Mouse (Mus musculus): ENCODE results near the gene Ncoa4. TPM values are rescaled to one million over a fixed set of nuclear protein-coding genes. Genes with fewer than 3 reads are reported as not detected.

The Ncoa4 gene
- total and polyA plus RNA-seq, 3 experiments = 54.5 to 64.6 (median 57.9) TPM

DNA sequence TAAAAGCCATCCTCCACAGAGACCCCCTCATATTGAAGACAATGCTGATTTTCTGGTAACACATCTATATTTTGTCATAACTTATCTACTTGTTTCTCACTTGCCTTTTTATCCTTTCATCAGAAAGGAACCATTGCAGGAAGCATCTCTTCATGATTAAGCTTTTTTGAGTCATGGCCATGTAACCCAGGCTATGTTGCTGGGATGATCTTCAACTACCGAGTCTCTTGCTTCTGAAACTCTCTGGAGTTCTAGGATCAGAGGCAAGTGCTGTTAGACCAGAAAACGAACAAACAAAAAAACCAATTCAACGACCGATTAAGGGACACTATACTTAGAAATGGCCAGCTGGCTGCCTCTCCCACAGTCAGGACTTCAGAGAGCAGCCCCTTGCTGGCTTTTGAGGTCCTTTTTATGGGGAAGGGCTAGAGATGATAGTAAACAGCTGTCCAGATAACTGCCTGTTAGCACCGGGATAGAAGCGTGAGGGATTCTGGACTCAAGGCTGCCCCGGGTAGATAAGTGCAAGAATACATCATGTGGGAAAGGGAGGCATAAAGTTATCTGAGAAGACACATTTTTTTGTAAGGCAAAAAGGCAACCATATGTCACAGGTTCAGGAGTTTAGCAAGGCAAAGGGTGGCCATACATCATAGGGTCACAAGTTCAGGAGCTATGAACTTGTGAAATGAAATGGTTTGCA lies 13.7 kb upstream of the Ncoa4 start:
- peak; percentile 86 for DNase-seq (ENCODE audit: low read depth, low spot score)
- Histone ChIP-seq H3K36me3 (ENCODE audit: control insufficient read depth in 1 of 2, insufficient read depth in 2 of 2, low read length in 2 of 2) (peaks cover 0 to 12% of the 10 kb centered on the region in 2 experiments; a peak in 2 of 4 replicates), H3K4me1 (ENCODE audit: control insufficient read depth in 1 of 2, insufficient read depth in 2 of 2, low read length in 2 of 2) (peaks cover 8 to 13% of the 10 kb centered on the region in 2 experiments), H3K9ac (ENCODE audit: control insufficient read depth, low read depth, low read length, poor library complexity, severe bottlenecking) (peak overlapping the region; percentile 42), H3K9me3 (replicated peaks; ENCODE audit: insufficient read depth, low read length) (no peaks in the 10 kb centered on the region), H3K4me3 (ENCODE audit: control insufficient read depth in 1 of 2, insufficient read depth in 1 of 2, low read depth in 2 of 2, low read length in 2 of 2) (peak overlapping the region; percentile 36 to 45), H3K27ac (ENCODE audit: control insufficient read depth, low read depth, low read length) (peak overlapping the region; percentile 85), H3K27me3 (ENCODE audit: control insufficient read depth in 1 of 2, insufficient read depth in 2 of 2, low read length in 2 of 2) (no peaks in the 10 kb centered on the region), H3K79me2 (ENCODE audit: control insufficient read depth, insufficient read depth, low read length, poor library complexity) (no peaks in the 10 kb centered on the region)
- TF ChIP-seq POLR2A (IDR thresholded peaks at IDR 0.05; ENCODE audit: control insufficient read depth in 1 of 2, insufficient read depth in 1 of 2, low read depth in 1 of 2, low read length in 2 of 2, poor library complexity in 1 of 2) = peak in 1 of 2 experiments; percentile 61; a peak in 2 of 4 replicates
- TF ChIP-seq GABPA (IDR thresholded peaks at IDR 0.05; ENCODE audit: low read depth, low read length) = no peak
- no peak for TF ChIP-seq USF2 (IDR thresholded peaks at IDR 0.05; ENCODE audit: borderline replicate concordance in 1 of 2, insufficient read depth in 1 of 2, low read depth in 1 of 2, low read length in 2 of 2)
- no peak for TF ChIP-seq E2F4 (IDR thresholded peaks at IDR 0.05; ENCODE audit: borderline replicate concordance, low read depth, low read length)
- TF ChIP-seq MXI1 (IDR thresholded peaks at IDR 0.05; ENCODE audit: low read depth, low read length) = peak; percentile 70
- TF ChIP-seq CTCF (IDR thresholded peaks at IDR 0.05 in 2 of 3, conservative IDR thresholded peaks at IDR 0.05 in 1 of 3; ENCODE audit: control insufficient read depth in 1 of 3, insufficient read depth in 1 of 3, low read depth in 2 of 3, low read length in 3 of 3, poor library complexity in 1 of 3, severe bottlenecking in 1 of 3) = no peak
- TF ChIP-seq NELFE (IDR thresholded peaks at IDR 0.05; ENCODE audit: low read depth, low read length) = peak; percentile 57
- no peak for TF ChIP-seq ELF1 (IDR thresholded peaks at IDR 0.05; ENCODE audit: low read depth, low read length)
- TF ChIP-seq SMC3 (IDR thresholded peaks at IDR 0.05; ENCODE audit: low read depth, low read length) = no peak
- no peak for TF ChIP-seq POLR2AphosphoS5 (IDR thresholded peaks at IDR 0.05; ENCODE audit: borderline replicate concordance, low read depth, low read length)
- peak; percentile 88 to 96 for TF ChIP-seq EP300 (IDR thresholded peaks at IDR 0.05; ENCODE audit: low read depth in 1 of 2, low read length in 2 of 2)
- no peak; the same call in 1 of the 2 replicates for TF ChIP-seq POLR2AphosphoS2 (IDR thresholded peaks at IDR 0.05; ENCODE audit: low read length)
- peak; percentile 75; the same call in 1 of the 2 replicates for TF ChIP-seq MYC (IDR thresholded peaks at IDR 0.05; ENCODE audit: low read depth, low read length)
- TF ChIP-seq MAZ (IDR thresholded peaks at IDR 0.05; ENCODE audit: low read depth, low read length) = no peak
- TF ChIP-seq JUND (IDR thresholded peaks at IDR 0.05; ENCODE audit: low read depth, low read length) = no peak
- TF ChIP-seq CHD1 (IDR thresholded peaks at IDR 0.05; ENCODE audit: low read depth, low read length) = no peak
- peak; percentile 36; the same call in 1 of the 2 replicates for TF ChIP-seq MEF2A (IDR thresholded peaks at IDR 0.05; ENCODE audit: extremely low read depth, insufficient replicate concordance, low read depth, low read length, poor library complexity, severe bottlenecking)
- TF ChIP-seq ZNF384 (IDR thresholded peaks at IDR 0.05; ENCODE audit: low read depth, low read length) = peak; percentile 60
- TF ChIP-seq MYB (IDR thresholded peaks at IDR 0.05; ENCODE audit: low read depth, low read length) = no peak
- peak; percentile 84 for TF ChIP-seq MAX (IDR thresholded peaks at IDR 0.05; ENCODE audit: low read length)
- TF ChIP-seq TAL1 (IDR thresholded peaks at IDR 0.05; ENCODE audit: low read length) = peak; percentile 96
- TF ChIP-seq ETS1 (IDR thresholded peaks at IDR 0.05; ENCODE audit: low read depth, low read length) = peak; percentile 98
- no peak for TF ChIP-seq CHD2 (IDR thresholded peaks at IDR 0.05; ENCODE audit: low read length)
- no peak for TF ChIP-seq ZC3H11A (IDR thresholded peaks at IDR 0.05; ENCODE audit: low read depth, low read length)
- TF ChIP-seq BHLHE40 (IDR thresholded peaks at IDR 0.05; ENCODE audit: borderline replicate concordance, low read depth, low read length) = peak; percentile 94
- TF ChIP-seq ZMIZ1 (IDR thresholded peaks at IDR 0.05; ENCODE audit: low read depth, low read length) = no peak
- peak; percentile 95 for TF ChIP-seq GATA1 (IDR thresholded peaks at IDR 0.05; ENCODE audit: low read depth, low read length)
- TF ChIP-seq HCFC1 (IDR thresholded peaks at IDR 0.05; ENCODE audit: low read depth, low read length) = peak; percentile 40; the same call in 1 of the 2 replicates
- TF ChIP-seq NRF1 (IDR thresholded peaks at IDR 0.05; ENCODE audit: insufficient read depth, low read depth, low read length, poor library complexity, severe bottlenecking) = no peak
- TF ChIP-seq UBTF (IDR thresholded peaks at IDR 0.05; ENCODE audit: borderline replicate concordance, insufficient read depth, low read depth, low read length) = no peak
- peak; percentile 56; the same call in 1 of the 2 replicates for TF ChIP-seq USF1 (IDR thresholded peaks at IDR 0.05; ENCODE audit: low read depth, low read length)
- TF ChIP-seq MAFK (IDR thresholded peaks at IDR 0.05; ENCODE audit: borderline replicate concordance, low read depth, low read length) = 0 out of 2 replicates have a peak, but pooled peaks have one; percentile 27
- peak; percentile 76 for TF ChIP-seq RCOR1 (IDR thresholded peaks at IDR 0.05; ENCODE audit: low read depth, low read length)
- TF ChIP-seq TCF12 (IDR thresholded peaks at IDR 0.05; ENCODE audit: low read depth, low read length) = peak; percentile 98
- TF ChIP-seq RAD21 (IDR thresholded peaks at IDR 0.05; ENCODE audit: low read depth, low read length) = no peak
- 0 out of 2 replicates have a peak, but pooled peaks have one; percentile 58 for TF ChIP-seq TBP (IDR thresholded peaks at IDR 0.05; ENCODE audit: low read depth, low read length)

All from MEL (cell line).